Comparison of ENCODE assay signal across 8 mouse cellular contexts in the genomic region with DNA sequence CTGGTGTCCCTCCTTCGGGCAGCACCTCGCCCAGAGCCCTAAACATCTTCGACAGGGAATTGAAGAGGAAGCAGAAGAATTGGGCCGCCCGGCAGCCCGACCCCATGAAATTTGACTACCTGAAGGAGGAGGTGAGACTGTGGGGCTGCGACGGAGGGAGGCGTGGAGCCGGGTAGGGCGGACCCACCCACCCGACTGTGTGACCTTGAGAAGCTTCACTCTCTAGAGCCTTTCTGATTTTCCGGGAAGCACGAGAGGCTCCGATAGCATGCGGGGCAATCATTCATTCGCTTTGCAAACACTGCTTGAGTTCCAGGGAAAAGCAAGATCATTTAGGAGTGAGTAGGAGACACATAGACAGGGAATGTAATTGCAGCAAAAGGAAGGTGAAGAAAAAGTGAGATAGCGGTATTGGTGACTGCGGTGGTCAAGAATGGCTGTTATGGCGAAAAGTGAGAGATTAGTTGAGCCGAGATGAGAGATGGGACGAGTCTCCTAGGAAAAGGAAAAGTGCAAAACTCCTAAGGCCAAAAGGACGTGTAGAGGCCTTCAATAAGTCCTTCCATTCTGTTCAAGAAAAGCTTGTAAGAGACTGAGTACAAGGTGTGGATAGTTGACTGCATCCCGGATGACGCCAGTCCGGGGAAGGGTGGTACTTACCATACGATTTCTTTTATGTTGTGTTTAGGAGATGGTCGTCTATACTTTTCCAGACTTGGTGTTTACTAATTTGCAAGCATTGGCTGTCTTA. TPM values are rescaled to one million over a fixed set of nuclear protein-coding genes. Genes with fewer than 3 reads are reported as not detected.
DNase-seq lines count a peak whose midpoint lies in the region; ATAC-seq and TF ChIP-seq lines count a peak whose summit lies in the region.

No protein-coding gene starts in this region.

- no peak for TF ChIP-seq POLR2A in olfactory bulb, adult 2 months (IDR thresholded peaks at IDR 0.05; ENCODE audit: insufficient read depth, low read depth, low read length)

- intact Hi-C loops in left cerebral cortex, adult 2 months (cut with DNase I): loop anchor here (5.0 kb wide), 2 partner anchors 104 to 256 kb away; partner anchors contain the start of gene Tasp1
- intact Hi-C loops in left cerebral cortex, postnatal 10 days (cut with DNase I): no loop called here

- DNase-seq in left cerebral cortex, adult 2 months (ENCODE audit: extremely low spot score in 1 of 2, low spot score in 2 of 2): no peak
- no peak for DNase-seq in left cerebral cortex, adult 9 months (ENCODE audit: low spot score in 2 of 2)
- DNase-seq in adipocyte (ENCODE audit: low spot score): peak; percentile 22
- DNase-seq in urinary bladder, postnatal 36 days (ENCODE audit: low spot score in 2 of 2): no peak
- DNase-seq in left cerebral cortex, postnatal 10 days (ENCODE audit: extremely low spot score in 1 of 2, low spot score in 2 of 2): no peak

- peak overlapping the region; percentile 94 for H3K4me3 ChIP-seq in left cerebral cortex, adult 2 months
- peak overlapping the region; percentile 92 for H3K4me3 ChIP-seq in forebrain, embryonic 13.5 days
- H3K4me3 ChIP-seq in limb, embryonic 15.5 days: peak overlapping the region; percentile 82
- H3K4me3 ChIP-seq in olfactory bulb, adult 2 months (ENCODE audit: insufficient read depth, low read depth, low read length): peak overlapping the region; percentile 81

- ATAC-seq in forebrain, embryonic 13.5 days: peak; percentile 85
- peak; percentile 82 for ATAC-seq in limb, embryonic 15.5 days (ENCODE audit: insufficient number of reproducible peaks, low FRiP score, low TSS enrichment, low read depth)

- no peaks in the 10 kb centered on the region for H3K27me3 ChIP-seq in forebrain, embryonic 13.5 days
- no peaks in the 10 kb centered on the region for H3K27me3 ChIP-seq in limb, embryonic 15.5 days

- peaks cover 18% of the 10 kb centered on the region for H3K4me1 ChIP-seq in forebrain, embryonic 13.5 days
- H3K4me1 ChIP-seq in limb, embryonic 15.5 days: peaks cover 10% of the 10 kb centered on the region
- H3K4me1 ChIP-seq in olfactory bulb, adult 2 months (ENCODE audit: control insufficient read depth, insufficient read depth, low read length): no peaks in the 10 kb centered on the region

- no peak for TF ChIP-seq CTCF in left cerebral cortex, adult 2 months (IDR thresholded peaks at IDR 0.05)
- no peak for TF ChIP-seq CTCF in olfactory bulb, adult 2 months (IDR thresholded peaks at IDR 0.05; ENCODE audit: insufficient read depth, low read depth, low read length)

- H3K27ac ChIP-seq in left cerebral cortex, adult 2 months: peak overlapping the region; percentile 86
- no peak overlapping the region for H3K27ac ChIP-seq in forebrain, embryonic 13.5 days
- peak overlapping the region; percentile 89 for H3K27ac ChIP-seq in limb, embryonic 15.5 days
- peak overlapping the region; percentile 62 for H3K27ac ChIP-seq in olfactory bulb, adult 2 months (ENCODE audit: insufficient read depth, low read depth, low read length)

- peak overlapping the region; percentile 90 for H3K4me2 ChIP-seq in forebrain, embryonic 13.5 days
- peak overlapping the region; percentile 73 for H3K4me2 ChIP-seq in limb, embryonic 15.5 days

- peak overlapping the region; percentile 88 for H3K9ac ChIP-seq in forebrain, embryonic 13.5 days
- H3K9ac ChIP-seq in limb, embryonic 15.5 days: peak overlapping the region; percentile 75

- H3K36me3 ChIP-seq in forebrain, embryonic 13.5 days (ENCODE audit: poor library complexity, severe bottlenecking): peaks cover 21% of the 10 kb centered on the region
- peaks cover 14% of the 10 kb centered on the region; the same call in 1 of the 2 replicates for H3K36me3 ChIP-seq in limb, embryonic 15.5 days

- WGBS in forebrain, embryonic 13.5 days: 7% methylated on average over 28 of the region's 28 CpGs
- WGBS in limb, embryonic 15.5 days: 8% methylated on average over 28 of the region's 28 CpGs
- WGBS in olfactory bulb, adult 2 months: 3% methylated on average over 28 of the region's 28 CpGs

- no peaks in the 10 kb centered on the region for H3K9me3 ChIP-seq in forebrain, embryonic 13.5 days (replicated peaks)
- no peaks in the 10 kb centered on the region for H3K9me3 ChIP-seq in limb, embryonic 15.5 days

RNA-seq across cellular contexts. Expression of gene Ndufaf5, which starts 0.5 kb away (rescaled TPM):
- 10 to 100 TPM; 50.5 to 51.3 TPM for total RNA-seq in left cerebral cortex, adult 2 months (2021)
- polyA plus RNA-seq in forebrain, embryonic 13.5 days (2015; fragmentation: Nextera tagmentation; extraction: Ambion mirVana): 36.5 and 39.8 TPM in 2 replicates
- polyA plus RNA-seq in limb, embryonic 15.5 days (2015; fragmentation: Nextera tagmentation; extraction: Ambion mirVana): 22.1 and 22.9 TPM in 2 replicates
- not detected in 2 replicates for polyA plus RNA-seq in olfactory bulb, adult 2 months (2012; ENCODE audit: insufficient read depth, insufficient read length, low replicate concordance, missing spikeins)
- total RNA-seq in left cerebral cortex, postnatal 10 days (2021): 10 to 100 TPM; 53.8 to 59.0 TPM

RNA-seq across cellular contexts. Expression of gene Esf1, which starts 0.6 kb away (rescaled TPM):
- 10 to 100 TPM; 19.1 to 22.2 TPM for total RNA-seq in left cerebral cortex, adult 2 months (2021)
- 24.1 and 26.2 TPM in 2 replicates for polyA plus RNA-seq in forebrain, embryonic 13.5 days (2015; fragmentation: Nextera tagmentation; extraction: Ambion mirVana)
- 21.1 and 24.8 TPM in 2 replicates for polyA plus RNA-seq in limb, embryonic 15.5 days (2015; fragmentation: Nextera tagmentation; extraction: Ambion mirVana)
- not detected in 2 replicates for polyA plus RNA-seq in olfactory bulb, adult 2 months (2012; ENCODE audit: insufficient read depth, insufficient read length, low replicate concordance, missing spikeins)
- total RNA-seq in left cerebral cortex, postnatal 10 days (2021): 10 to 100 TPM; 19.3 to 20.4 TPM

RNA-seq across cellular contexts. Expression of gene Gm17374, which starts 19.1 kb away (rescaled TPM):
- not detected for total RNA-seq in left cerebral cortex, adult 2 months (2021)
- polyA plus RNA-seq in forebrain, embryonic 13.5 days (2015; fragmentation: Nextera tagmentation; extraction: Ambion mirVana): not detected in 2 replicates
- not detected in 2 replicates for polyA plus RNA-seq in limb, embryonic 15.5 days (2015; fragmentation: Nextera tagmentation; extraction: Ambion mirVana)
- polyA plus RNA-seq in olfactory bulb, adult 2 months (2012; ENCODE audit: insufficient read depth, insufficient read length, low replicate concordance, missing spikeins): not detected in 2 replicates
- not detected for total RNA-seq in left cerebral cortex, postnatal 10 days (2021)
